Mouse (Mus musculus) NIH3T3 (cell line): ENCODE results near the gene Cygb.

Experiments used
- DNase-seq: peaks from one replicate; pipeline ENCODE4 v3.0.0-alpha.2; 2012; ENCODE audit warnings: low read depth

Gene Cygb

GRCm38 (mm10) chr11:116656348-116657191 is 2.5 kb upstream of the Cygb start:
- no peak for DNase-seq

GRCm38 (mm10) chr11:116653709-116654221 is 348 bp downstream of the Cygb start:
- no peak for DNase-seq

GRCm38 (mm10) chr11:116653234-116653633 is 879 bp downstream of the Cygb start, which contains the start of gene Prcd:
Gene Prcd, plus strand, starts transcription at chr11:116653534.
- no peak for DNase-seq

GRCm38 (mm10) chr11:116652330-116653098 is 1.6 kb downstream of the Cygb start:
- DNase-seq = no peak

- no peak for DNase-seq
Measured at GRCm38 (mm10) chr11:116651339-116651738, 2.8 kb downstream of the Cygb start.

GRCm38 (mm10) chr11:116650811-116651210 is 3.3 kb downstream of the Cygb start:
- no peak for DNase-seq

GRCm38 (mm10) chr11:116649711-116650337 is 4.3 kb downstream of the Cygb start:
- DNase-seq = no peak

GRCm38 (mm10) chr11:116648976-116649375 is 5.1 kb downstream of the Cygb start:
- DNase-seq = peak; percentile 30

GRCm38 (mm10) chr11:116648213-116648921 is 5.7 kb downstream of the Cygb start:
- DNase-seq = peak; percentile 39

- DNase-seq = peak; percentile 92
Measured at GRCm38 (mm10) chr11:116647340-116647991, 6.6 kb downstream of the Cygb start.

- DNase-seq = no peak
Measured at GRCm38 (mm10) chr11:116646771-116647170, 7.3 kb downstream of the Cygb start.

- DNase-seq = peak; percentile 40
Measured at GRCm38 (mm10) chr11:116646136-116646535, 8.0 kb downstream of the Cygb start.

GRCm38 (mm10) chr11:116645446-116646110 is 8.5 kb downstream of the Cygb start:
- no peak for DNase-seq

GRCm38 (mm10) chr11:116644225-116645112 is 9.6 kb downstream of the Cygb start:
- no peak for DNase-seq

- no peak for DNase-seq
Measured at GRCm38 (mm10) chr11:116643579-116644224, 10.4 kb downstream of the Cygb start.

GRCm38 (mm10) chr11:116642681-116643578 is 11.2 kb downstream of the Cygb start:
- DNase-seq = peak; percentile 95

- no peak for DNase-seq
Measured at GRCm38 (mm10) chr11:116641731-116642130, 12.4 kb downstream of the Cygb start.

GRCm38 (mm10) chr11:116641168-116641567 is 12.9 kb downstream of the Cygb start:
- DNase-seq = peak; percentile 44
